Mouse (Mus musculus) adrenal gland, postnatal 10 days (tissue): Measurements from ENCODE around the gene 1110004F10Rik. TPM values are rescaled to one million over a fixed set of nuclear protein-coding genes. Genes with fewer than 3 reads are reported as not detected.
A peak's percentile ranks its signal among the peaks of the same experiment; 100 is the strongest.

Experiments used
- DNase-seq: peaks from one replicate; pipeline ENCODE4 v3.0.0; 2021; ENCODE audit warnings: mixed read lengths
- total RNA-seq, 2 experiments: library from RNA; stranded (reverse); gene quantifications; 2 replicates each; pipeline ENCODE4 v1.2.3; 2021

The 1110004F10Rik gene
- total RNA-seq, 2 experiments from 2014 or later: 91.7 to 93.5 TPM

GRCm38 (mm10) chr7:116092710-116093465 is 53.7 kb downstream of the 1110004F10Rik start:
- DNase-seq: peak; percentile 93

DNA sequence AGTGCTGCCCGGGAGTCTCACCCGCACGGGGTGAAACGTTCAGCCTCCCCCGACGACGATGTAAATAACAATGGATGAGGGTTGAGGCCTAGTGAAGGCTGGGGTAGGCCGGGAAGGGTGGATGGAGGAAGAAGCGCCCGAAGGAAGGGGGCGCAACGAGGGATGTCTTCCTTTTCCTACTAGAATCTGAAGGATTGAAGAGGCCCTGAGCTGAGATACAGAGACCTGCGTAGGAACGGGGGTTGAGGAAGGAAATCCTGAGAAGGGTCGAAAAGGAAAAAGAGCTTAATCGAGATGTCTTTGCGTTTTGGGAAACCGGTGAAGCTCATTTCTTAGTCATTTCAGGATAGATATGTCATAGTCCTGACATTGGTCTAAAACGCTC is 54.3 kb downstream of the 1110004F10Rik start:
- DNase-seq: no peak

GRCm38 (mm10) chr7:116099952-116100528 is 60.8 kb downstream of the 1110004F10Rik start:
- peak; percentile 44 for DNase-seq

DNA sequence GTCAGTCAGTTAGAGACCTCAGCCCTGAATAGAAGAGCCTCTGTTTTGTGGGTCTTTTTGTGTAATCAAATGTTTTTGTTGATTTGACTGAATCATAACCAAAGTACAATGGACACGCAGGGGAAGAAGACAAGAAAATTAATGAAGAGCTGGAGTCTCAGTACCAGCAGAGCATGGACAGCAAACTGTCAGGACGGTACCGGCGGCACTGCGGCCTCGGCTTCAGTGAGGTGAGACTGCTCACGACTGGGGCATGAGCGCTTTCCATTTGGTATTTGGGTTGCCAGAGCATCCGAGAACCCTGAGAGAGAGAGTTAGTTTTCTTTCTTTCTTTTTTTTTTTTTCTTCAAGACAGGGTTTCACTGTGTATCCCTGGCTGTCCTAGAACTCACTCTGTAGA is 63.9 kb downstream of the 1110004F10Rik start:
- DNase-seq: no peak

- DNase-seq: no peak
Measured at GRCm38 (mm10) chr7:116110661-116111060, 71.5 kb downstream of the 1110004F10Rik start.

DNA sequence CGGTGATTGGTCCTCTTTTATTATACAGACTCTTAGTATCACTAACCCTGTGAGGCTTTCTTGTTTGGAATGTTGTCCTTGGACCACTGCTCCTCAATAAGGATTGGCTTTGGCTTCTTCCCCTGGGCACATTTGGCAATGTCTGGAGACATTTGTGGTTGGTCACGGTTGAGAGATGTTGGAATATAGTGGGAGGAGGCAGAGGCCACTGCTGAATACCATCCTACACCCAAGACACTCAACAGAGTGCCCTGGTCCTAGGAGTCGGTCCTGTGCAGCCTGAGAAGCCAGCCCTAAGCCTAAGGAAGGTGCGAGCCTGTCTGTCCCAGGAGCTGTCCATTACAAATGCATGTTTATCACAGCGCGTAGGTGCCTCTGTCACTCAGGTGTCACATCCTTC is 72.3 kb downstream of the 1110004F10Rik start:
- DNase-seq: no peak

DNA sequence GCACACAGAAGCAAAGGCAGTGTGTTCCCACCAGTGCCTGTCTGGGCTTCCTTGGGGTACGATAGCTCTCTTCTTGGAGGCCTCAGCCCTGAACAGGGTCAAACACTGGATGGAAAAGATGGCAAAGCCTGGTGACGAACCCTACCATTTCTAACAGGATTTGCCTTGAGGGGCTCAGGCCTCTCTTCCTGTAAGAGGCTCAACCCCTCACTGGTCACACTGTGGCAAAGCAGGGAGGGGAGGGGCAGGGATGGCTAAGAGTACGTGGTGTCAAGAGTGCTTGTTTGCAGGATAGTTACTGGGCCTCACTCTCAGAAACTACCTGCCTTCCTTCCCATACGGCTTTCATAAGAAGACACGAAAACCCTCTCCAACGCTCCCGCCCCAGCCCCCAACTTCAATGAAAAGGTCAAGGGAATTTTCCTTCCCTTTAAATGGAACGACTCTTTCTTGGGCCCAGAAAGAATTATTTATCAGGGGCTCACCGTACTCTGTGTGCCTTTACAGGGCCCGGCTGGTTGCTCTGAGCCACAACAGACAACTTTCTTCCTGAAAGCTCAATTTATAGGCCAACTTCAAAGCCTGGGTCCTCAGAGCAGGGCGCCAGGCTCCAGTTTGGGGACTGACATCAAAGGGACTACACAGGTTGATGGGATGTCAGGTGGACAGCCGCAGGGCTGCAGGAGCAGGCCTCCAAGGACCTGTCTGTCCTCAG is 76.2 kb downstream of the 1110004F10Rik start:
- DNase-seq: peak; percentile 22

DNA sequence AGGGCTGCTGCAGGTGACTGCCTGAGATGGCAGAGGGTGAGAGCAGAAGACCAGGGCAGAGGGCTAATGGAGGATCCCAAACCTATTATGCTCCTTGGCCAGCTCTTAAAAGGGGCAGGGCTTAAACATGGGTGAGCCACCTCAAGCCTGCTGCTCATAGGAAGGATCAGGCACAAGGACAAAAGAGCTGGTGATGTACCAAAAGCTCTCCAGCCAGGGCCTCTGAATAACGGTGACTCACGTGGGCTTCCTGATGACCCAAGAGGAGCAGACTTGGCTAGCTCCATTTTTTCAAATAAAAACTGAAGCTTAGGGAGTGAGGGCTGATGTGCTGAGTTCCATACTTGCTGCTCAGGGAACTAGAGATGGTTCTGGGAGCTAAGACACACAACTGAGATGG is 76.8 kb downstream of the 1110004F10Rik start:
- DNase-seq: peak; percentile 47

- no peak for DNase-seq
Measured at GRCm38 (mm10) chr7:116119306-116119857, 80.2 kb downstream of the 1110004F10Rik start.

GRCm38 (mm10) chr7:116120737-116121136 is 81.5 kb downstream of the 1110004F10Rik start:
- no peak for DNase-seq

GRCm38 (mm10) chr7:116121202-116121601 is 82.0 kb downstream of the 1110004F10Rik start:
- DNase-seq: no peak

- no peak for DNase-seq
Measured at GRCm38 (mm10) chr7:116122981-116123596, 83.9 kb downstream of the 1110004F10Rik start.

- no peak for DNase-seq
Measured at GRCm38 (mm10) chr7:116123597-116123985, 84.4 kb downstream of the 1110004F10Rik start.

GRCm38 (mm10) chr7:116124057-116124456 is 84.9 kb downstream of the 1110004F10Rik start:
- no peak for DNase-seq

GRCm38 (mm10) chr7:116125671-116126070 is 86.5 kb downstream of the 1110004F10Rik start:
- no peak for DNase-seq

DNA sequence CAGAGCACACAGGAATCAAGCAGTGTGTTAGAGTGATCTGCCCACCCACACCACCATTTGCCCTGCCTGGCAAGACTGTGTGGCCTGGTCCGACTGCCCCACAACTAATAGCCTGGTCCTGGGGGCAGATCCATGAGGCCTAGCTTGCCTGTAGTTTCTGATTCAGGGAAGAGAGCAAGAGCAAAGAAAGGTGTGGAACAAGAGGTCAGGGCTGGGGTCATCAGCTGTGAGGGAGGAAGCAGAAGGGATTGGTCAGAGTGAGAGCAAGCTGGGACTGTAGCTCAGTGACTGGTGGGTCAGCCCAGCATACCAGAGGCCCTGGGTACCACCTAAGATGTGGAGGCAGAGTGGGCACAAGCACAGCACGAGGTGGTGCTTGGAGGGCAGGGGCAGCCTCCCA is 87.9 kb downstream of the 1110004F10Rik start:
- DNase-seq: no peak

DNA sequence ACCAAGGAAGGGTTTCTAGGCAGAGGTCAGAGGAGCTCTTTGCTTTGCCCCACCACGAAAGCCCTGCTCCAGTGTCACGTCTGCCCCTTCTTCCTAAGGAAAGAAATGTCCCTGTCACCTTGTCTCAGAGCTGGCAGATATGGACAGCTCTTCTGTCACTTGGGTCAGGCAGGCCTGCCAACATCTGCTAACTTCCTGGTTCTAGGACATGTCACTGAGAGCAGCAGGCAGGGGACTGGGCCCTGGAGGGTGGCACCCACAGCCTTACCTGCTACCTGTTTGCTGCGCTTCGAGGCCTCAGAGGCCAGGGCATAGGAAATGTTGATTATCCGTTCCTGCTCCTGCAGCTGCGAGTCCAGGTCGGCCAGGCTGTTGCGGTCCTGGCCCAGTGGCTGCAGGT is 89.1 kb downstream of the 1110004F10Rik start:
- DNase-seq: no peak

- no peak for DNase-seq
Measured at GRCm38 (mm10) chr7:116129374-116129773, 90.2 kb downstream of the 1110004F10Rik start.

- peak; percentile 40 for DNase-seq
Measured at GRCm38 (mm10) chr7:116131390-116131789, 92.2 kb downstream of the 1110004F10Rik start.

DNA sequence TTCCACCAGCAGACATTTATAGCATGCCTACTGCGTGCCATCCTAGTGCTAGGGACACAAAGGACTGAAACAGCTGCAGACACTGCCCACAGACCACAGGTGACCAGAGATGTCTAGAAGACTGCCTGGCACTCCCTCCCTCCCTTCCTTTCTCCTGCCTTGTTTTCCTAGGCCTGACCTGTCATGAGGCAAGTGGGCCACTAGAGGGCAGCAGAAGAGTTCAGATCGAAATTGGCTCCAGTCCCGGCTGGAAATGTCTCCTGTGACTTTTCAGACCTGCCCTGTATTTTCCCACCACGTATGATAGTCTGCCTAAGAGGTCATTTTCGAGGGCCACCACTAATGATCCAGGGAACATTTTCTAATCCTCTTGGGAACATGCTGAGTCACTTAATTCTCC is 92.9 kb downstream of the 1110004F10Rik start:
- DNase-seq: peak; percentile 86

GRCm38 (mm10) chr7:116134413-116135292 is 95.5 kb downstream of the 1110004F10Rik start:
- DNase-seq: no peak
